In genomic region chr2:146466811-146467210, GRCm38 (mm10) we compare ENCODE assay signal across 6 mouse cellular contexts. TPM values are rescaled to one million over a fixed set of nuclear protein-coding genes. Genes with fewer than 3 reads are reported as not detected.
DNase-seq lines count a peak whose midpoint lies in the region; TF ChIP-seq lines count a peak whose summit lies in the region.
"Not testable (repeated sequence)": the region's sequence is repeated elsewhere in the genome, so short reads cannot be mapped to it uniquely, and the experiment has no call there.

No protein-coding gene starts in this region.

- H3K4me1 ChIP-seq in ES-Bruce4 (ENCODE audit: control insufficient read depth, insufficient read depth, low read length) = not testable (repeated sequence)
- peaks cover 5 to 10% of the 10 kb centered on the region in 2 experiments; a peak in 3 of 4 replicates for H3K4me1 ChIP-seq in ES-E14 (ENCODE audit: control insufficient read depth in 2 of 2, insufficient read depth in 2 of 2, low read length in 2 of 2, poor library complexity in 1 of 2)

- not testable (repeated sequence) for H3K9ac ChIP-seq in ES-Bruce4 (ENCODE audit: low read depth, poor library complexity, severe bottlenecking); ES-E14 (ENCODE audit: insufficient read depth, low read depth, low read length, poor library complexity, severe bottlenecking)

- not testable (repeated sequence) for H3K9me3 ChIP-seq in ES-Bruce4 (replicated peaks; ENCODE audit: control insufficient read depth, insufficient read depth, low read length, poor library complexity, severe bottlenecking); ES-E14 (ENCODE audit: control insufficient read depth, insufficient read depth, low read depth, low read length)

- H3K36me3 ChIP-seq in ES-Bruce4 (ENCODE audit: control insufficient read depth, insufficient read depth, low read length, poor library complexity, severe bottlenecking); ES-E14 (ENCODE audit: control insufficient read depth, insufficient read depth, low read length, poor library complexity, severe bottlenecking): not testable (repeated sequence)

- H3K27me3 ChIP-seq in ES-Bruce4 (ENCODE audit: control insufficient read depth, insufficient read depth, low read length, poor library complexity, severe bottlenecking) = not testable (repeated sequence)

- TF ChIP-seq EP300 in ES-Bruce4 (IDR thresholded peaks at IDR 0.05; ENCODE audit: insufficient read depth, low read depth, low read length) = not testable (repeated sequence)

- TF ChIP-seq CTCF in ES-Bruce4 (IDR thresholded peaks at IDR 0.05; ENCODE audit: low read depth, low read length) = not testable (repeated sequence)

- not testable (repeated sequence) for TF ChIP-seq POLR2A in ES-Bruce4 (IDR thresholded peaks at IDR 0.05; ENCODE audit: insufficient read depth, low read length)

- in situ Hi-C loops in ES-E14 (cut with MboI; ENCODE audit: low sequenced_read_pairs in 2 of 2, unreplicated experiment in 2 of 2) = not testable (repeated sequence)

- H3K4me3 ChIP-seq in ES-Bruce4 (ENCODE audit: low read depth, low read length); ES-E14 (ENCODE audit: insufficient read depth in 1 of 2, low read depth in 1 of 2, low read length in 2 of 2, poor library complexity in 1 of 2, severe bottlenecking in 1 of 2): not testable (repeated sequence)

- H3K27ac ChIP-seq in ES-Bruce4 (ENCODE audit: insufficient read depth, low read length) (0 out of 2 replicates have a peak overlapping the region, but pooled peaks have one; percentile 61), ES-E14 (ENCODE audit: insufficient read depth, low read depth, low read length, poor library complexity, severe bottlenecking) (peak overlapping the region; percentile 38; the same call in 1 of the 2 replicates)

- DNase-seq in ES-CJ7 (ENCODE audit: low read depth, low spot score) (peak; percentile 57), ES-E14 (ENCODE audit: low read depth, low spot score) (peak; percentile 36), R1 (ENCODE audit: low read depth, low spot score) (peak; percentile 61), ZHBTc4 (ENCODE audit: low read depth, low spot score) (peak; percentile 67)
- peak; percentile 31 for DNase-seq in heart, adult 11 months

TF ChIP-seq in ES-E14, 5 proteins besides CTCF, POLR2A, EP300 and RAD21:
- peak; percentile 57; the same call in 1 of the 2 replicates for TF ChIP-seq ZNF384 (IDR thresholded peaks at IDR 0.05; ENCODE audit: low read depth, low read length)

RNA-seq across cellular contexts. Expression of gene Ralgapa2, which starts 45.3 kb away (rescaled TPM):
- polyA plus RNA-seq in ES-Bruce4 (2011; ENCODE audit: insufficient read depth, insufficient read length, low read depth, missing spikeins) = 26.3 and 26.6 TPM in 2 replicates
- 23.0 and 25.6 TPM in 2 replicates for total RNA-seq in ES-E14 (2012; rRNA removed)
